Mouse (Mus musculus) limb, embryonic 11.5 days (tissue): ENCODE measurements around the gene Ptpa. TPM values are rescaled to one million over a fixed set of nuclear protein-coding genes. Genes with fewer than 3 reads are reported as not detected.

ENCODE experiments used
- ATAC-seq: fragments of 200-750 bp; cut with Nextera tagmentation; 2 replicates; pipeline ENCODE4 v1.8.0; 2017; ENCODE audit warnings: low read depth; ENCODE audit not compliant: insufficient number of reproducible peaks, low FRiP score, low TSS enrichment
- DNase-seq: peaks from one replicate; pipeline ENCODE4 v3.0.0-alpha.2; 2015; ENCODE audit warnings: low spot score
- H3K27ac ChIP-seq: fragments of 300-500 bp; sonication (generic); replicated peaks from 2 replicates; pipeline ENCODE4 v1.5.1; 2014; ENCODE audit warnings: low read depth, mild to moderate bottlenecking, low read length
- H3K27me3 ChIP-seq: fragments of 300-500 bp; sonication (generic); 2 replicates; pipeline ENCODE4 v1.6.1; 2014; ENCODE audit warnings: mild to moderate bottlenecking, low read length, mixed read lengths; ENCODE audit not compliant: control insufficient read depth, insufficient read depth
- H3K36me3 ChIP-seq: fragments of 300-500 bp; sonication (generic); 2 replicates; pipeline ENCODE4 v1.6.1; 2014; ENCODE audit warnings: mild to moderate bottlenecking, low read length, moderate library complexity, mixed read lengths; ENCODE audit not compliant: control insufficient read depth, insufficient read depth
- H3K4me1 ChIP-seq: fragments of 300-500 bp; sonication (generic); 2 replicates; pipeline ENCODE4 v1.6.1; 2014; ENCODE audit warnings: low read length, mixed read lengths; ENCODE audit not compliant: control insufficient read depth, insufficient read depth
- H3K4me2 ChIP-seq: fragments of 300-500 bp; sonication (generic); 2 replicates; pipeline ENCODE4 v1.6.1; 2014; ENCODE audit warnings: low read depth, mild to moderate bottlenecking, moderate library complexity; ENCODE audit not compliant: severe bottlenecking
- H3K4me3 ChIP-seq: fragments of 300-500 bp; sonication (generic); 2 replicates; pipeline ENCODE4 v1.5.1; 2014; ENCODE audit warnings: low read depth, low read length
- H3K9ac ChIP-seq: fragments of 300-500 bp; sonication (generic); 2 replicates; pipeline ENCODE4 v1.6.1; 2014; ENCODE audit warnings: mild to moderate bottlenecking, low read length
- H3K9me3 ChIP-seq: fragments of 300-500 bp; sonication (generic); 2 replicates; pipeline ENCODE4 v1.6.1; 2016; ENCODE audit warnings: low read length; ENCODE audit not compliant: control insufficient read depth
- WGBS: fragments of 180-500 bp; shearing (Covaris S2); extraction: QIAGEN DNeasy Blood & Tissue Kit; methylation state at CpG from one replicate; pipeline ENCODE4 v1.1.7; 2014; 5-methylcytosine and 5-hydroxymethylcytosine counted together
- polyA plus RNA-seq: library from polyadenylated mRNA; unstranded; fragments of >200 nt; fragmentation: Nextera tagmentation; extraction: Ambion mirVana; gene quantifications from 2 replicates; pipeline ENCODE4 v1.2.1, GENCODE M21; 2014

The Ptpa gene
- polyA plus RNA-seq, 1 experiment from 2014 or later, result 83.3 TPM

- Histone ChIP-seq H3K4me3 (no peak overlapping the region), H3K36me3 (peaks cover 4% of the 10 kb centered on the region; the same call in 1 of the 2 replicates), H3K27ac (no peak overlapping the region), H3K9me3 (no peaks in the 10 kb centered on the region), H3K9ac (no peak overlapping the region), H3K4me1 (no peaks in the 10 kb centered on the region), H3K4me2 (no peak overlapping the region), H3K27me3 (no peaks in the 10 kb centered on the region)
- ATAC-seq (no peak), DNase-seq (no peak)
- 92% methylated on average over 2 of the region's 2 CpGs for whole genome bisulfite sequencing
These were observed 8.6 kb upstream of the Ptpa start for GRCm38 (mm10) chr2:30407221-30407620.

GRCm38 (mm10) chr2:30407778-30408177 is 8.1 kb upstream of the Ptpa start:
- Histone ChIP-seq H3K9ac (no peak overlapping the region), H3K4me2 (no peak overlapping the region), H3K27ac (no peak overlapping the region), H3K9me3 (no peaks in the 10 kb centered on the region), H3K36me3 (peaks cover 2% of the 10 kb centered on the region; the same call in 1 of the 2 replicates), H3K27me3 (no peaks in the 10 kb centered on the region), H3K4me3 (no peak overlapping the region), H3K4me1 (no peaks in the 10 kb centered on the region)
- DNase-seq (no peak), ATAC-seq (no peak)
- WGBS, result 94% methylated on average over 10 of the region's 10 CpGs

GRCm38 (mm10) chr2:30408452-30409100 is 7.3 kb upstream of the Ptpa start:
- DNase-seq, result no peak
- no peaks in the 10 kb centered on the region for H3K9me3 ChIP-seq
- no peak for ATAC-seq
- WGBS, result 88% methylated on average over 8 of the region's 8 CpGs
- H3K9ac ChIP-seq, result no peak overlapping the region
- H3K4me1 ChIP-seq, result no peaks in the 10 kb centered on the region
- peaks cover 2% of the 10 kb centered on the region; the same call in 1 of the 2 replicates for H3K36me3 ChIP-seq
- no peak overlapping the region for H3K4me3 ChIP-seq
- no peaks in the 10 kb centered on the region for H3K27me3 ChIP-seq
- H3K4me2 ChIP-seq, result no peak overlapping the region
- no peak overlapping the region for H3K27ac ChIP-seq

- H3K27me3 ChIP-seq, result no peaks in the 10 kb centered on the region
- WGBS, result 85% methylated on average over 5 of the region's 5 CpGs
These were observed 6.2 kb upstream of the Ptpa start for GRCm38 (mm10) chr2:30409454-30410176.

GRCm38 (mm10) chr2:30413038-30413973 is 2.5 kb upstream of the Ptpa start:
- no peaks in the 10 kb centered on the region; the same call in 1 of the 2 replicates for H3K36me3 ChIP-seq

More at GRCm38 (mm10) chr2:30409454-30410176, 6.2 kb upstream of the Ptpa start:
- no peak for DNase-seq
- H3K4me3 ChIP-seq, result no peak overlapping the region
- H3K36me3 ChIP-seq, result peaks cover 2% of the 10 kb centered on the region; the same call in 1 of the 2 replicates
- no peak overlapping the region for H3K27ac ChIP-seq
- no peaks in the 10 kb centered on the region for H3K9me3 ChIP-seq
- H3K4me2 ChIP-seq, result no peak overlapping the region
- peaks cover 2% of the 10 kb centered on the region; the same call in 1 of the 2 replicates for H3K4me1 ChIP-seq
- no peak for ATAC-seq
- no peak overlapping the region for H3K9ac ChIP-seq

GRCm38 (mm10) chr2:30414101-30414500 is 1.7 kb upstream of the Ptpa start:
- Histone ChIP-seq H3K9me3 (no peaks in the 10 kb centered on the region), H3K4me2 (0 out of 2 replicates have a peak overlapping the region, but pooled peaks have one; percentile 15), H3K27ac (no peak overlapping the region), H3K9ac (no peak overlapping the region), H3K36me3 (no peaks in the 10 kb centered on the region; the same call in 1 of the 2 replicates), H3K4me1 (peaks cover 22% of the 10 kb centered on the region), H3K27me3 (no peaks in the 10 kb centered on the region), H3K4me3 (no peak overlapping the region)
- no peak for ATAC-seq
- DNase-seq, result no peak
- WGBS, result 88% methylated on average over 4 of the region's 4 CpGs

More at GRCm38 (mm10) chr2:30413038-30413973, 2.5 kb upstream of the Ptpa start:
- H3K27me3 ChIP-seq, result no peaks in the 10 kb centered on the region
- WGBS, result 76% methylated on average over 16 of the region's 16 CpGs
- no peaks in the 10 kb centered on the region for H3K9me3 ChIP-seq
- H3K4me1 ChIP-seq, result peaks cover 14% of the 10 kb centered on the region
- H3K4me3 ChIP-seq, result no peak overlapping the region
- ATAC-seq (no peak), DNase-seq (no peak)
- no peak overlapping the region for H3K9ac ChIP-seq
- H3K4me2 ChIP-seq, result 0 out of 2 replicates have a peak overlapping the region, but pooled peaks have one; percentile 15
- no peak overlapping the region for H3K27ac ChIP-seq

- no peaks in the 10 kb centered on the region for H3K27me3 ChIP-seq
- H3K4me1 ChIP-seq, result peaks cover 25% of the 10 kb centered on the region
- WGBS, result 47% methylated on average over 5 of the region's 5 CpGs
- peak overlapping the region; percentile 81 for H3K4me2 ChIP-seq
- peak overlapping the region; percentile 83 for H3K4me3 ChIP-seq
- H3K36me3 ChIP-seq, result no peaks in the 10 kb centered on the region
- no peak for DNase-seq
- H3K9me3 ChIP-seq, result no peaks in the 10 kb centered on the region
- H3K27ac ChIP-seq, result no peak overlapping the region
- peak overlapping the region; percentile 70 for H3K9ac ChIP-seq
- ATAC-seq, result no peak
These were observed 1.2 kb upstream of the Ptpa start for GRCm38 (mm10) chr2:30414681-30415080.
